ENCODE assay signal across 27 mouse cellular contexts in the genomic region with DNA sequence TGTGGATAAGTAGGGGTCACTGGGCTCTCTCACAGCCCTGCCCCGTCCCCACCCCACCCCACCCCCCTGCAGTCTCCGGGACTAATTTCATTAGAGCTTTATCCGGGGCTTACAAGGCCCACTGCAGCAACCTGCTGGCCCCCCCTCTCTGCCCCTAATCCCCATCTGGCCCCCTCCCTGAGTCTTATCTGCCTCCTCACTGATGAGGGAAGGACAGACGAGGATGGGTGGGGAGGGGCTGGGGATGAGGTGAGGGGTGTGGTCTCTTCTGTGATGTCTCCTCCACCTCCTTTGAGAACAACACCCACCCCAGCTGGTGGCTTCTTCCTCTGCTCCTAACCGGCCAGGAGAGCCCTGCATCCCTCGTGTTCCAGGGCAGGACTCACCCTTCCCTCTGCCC. TPM values are rescaled to one million over a fixed set of nuclear protein-coding genes. Genes with fewer than 3 reads are reported as not detected.
A peak's percentile ranks its signal among the peaks of the same experiment; 100 is the strongest.
DNase-seq lines count a peak whose midpoint lies in the region; ATAC-seq and TF ChIP-seq lines count a peak whose summit lies in the region.
"Had no signal": no experiment of that assay in that cellular context is flagged by ENCODE, and none has a peak within 500 bp of the region (broad histone marks: within the 10 kb centered on the region; RNA-seq: fewer than 3 reads in every experiment).

No protein-coding gene starts in this region.

- 0 out of 2 replicates have a peak, but pooled peaks have one; percentile 6 for ATAC-seq in kidney, embryonic 16.5 days (ENCODE audit: low FRiP score, low TSS enrichment)
- ATAC-seq: activated CD4-positive, CD25-positive, alpha-beta regulatory T cell, adult 4 months; CD4-positive, CD25-positive, alpha-beta regulatory T cell, adult 4 months; forebrain, embryonic 13.5 days; forebrain, embryonic 16.5 days had no signal

- H3K36me3 ChIP-seq in kidney, embryonic 16.5 days (ENCODE audit: insufficient read depth, low read length), result no peaks in the 10 kb centered on the region
- H3K36me3 ChIP-seq in E14TG2a.4 (ENCODE audit: insufficient read depth, low read length), result no peaks in the 10 kb centered on the region
- H3K36me3 ChIP-seq: embryonic facial prominence, embryonic 12.5 days; embryonic facial prominence, embryonic 15.5 days; heart, embryonic 10.5 days; heart, embryonic 13.5 days; hindbrain, embryonic 12.5 days; hindbrain, embryonic 15.5 days had no signal

- 10% methylated on average over 6 of the region's 6 CpGs for WGBS in kidney, embryonic 16.5 days

- H3K9me3 ChIP-seq in kidney, embryonic 16.5 days (ENCODE audit: low read length), result no peaks in the 10 kb centered on the region
- no peaks in the 10 kb centered on the region for H3K9me3 ChIP-seq in E14TG2a.4 (ENCODE audit: low read length)
- H3K9me3 ChIP-seq: embryonic facial prominence, embryonic 12.5 days; embryonic facial prominence, embryonic 15.5 days; forebrain, embryonic 13.5 days; heart, embryonic 10.5 days; hindbrain, embryonic 12.5 days; hindbrain, embryonic 15.5 days had no signal

- H3K4me2 ChIP-seq in kidney, embryonic 16.5 days (replicated peaks; ENCODE audit: low read depth, low read length), result no peak overlapping the region
- H3K4me2 ChIP-seq: embryonic facial prominence, embryonic 12.5 days; embryonic facial prominence, embryonic 15.5 days; forebrain, embryonic 13.5 days; heart, embryonic 13.5 days; hindbrain, embryonic 12.5 days; hindbrain, embryonic 15.5 days had no signal

- no peak for TF ChIP-seq CTCF in E14TG2a.4 (conservative IDR thresholded peaks at IDR 0.05; ENCODE audit: low read length)

- H3K4me1 ChIP-seq in kidney, embryonic 16.5 days (ENCODE audit: insufficient read depth, low read length), result peaks cover 5% of the 10 kb centered on the region; the same call in 1 of the 2 replicates
- peaks cover 41% of the 10 kb centered on the region for H3K4me1 ChIP-seq in E14TG2a.4 (replicated peaks; ENCODE audit: low read depth, low read length)
- H3K4me1 ChIP-seq: forebrain, embryonic 13.5 days; hindbrain, embryonic 15.5 days had no signal

- no peak for DNase-seq in kidney, adult 8-10 months
- DNase-seq in retina, adult 2 months (ENCODE audit: low read depth, low spot score), result peak; percentile 90
- peak; percentile 88 for DNase-seq in retina, postnatal 7 days (ENCODE audit: low read depth, low spot score)
- DNase-seq in embryo, embryonic 10.5 days (ENCODE audit: low spot score), result no peak
- DNase-seq in thymus, postnatal 10 days (ENCODE audit: low spot score in 2 of 2), result no peak
- DNase-seq: adrenal gland, adult 8-10 months; adrenal gland, postnatal 25 days; cerebellum, adult 11-12 months; cerebellum, adult 8-10 months; cerebellum, postnatal 14 days; gastrocnemius, postnatal 10 days; gastrocnemius, postnatal 36 days; heart, adult 2 months; heart, postnatal 14 days; heart, postnatal 4 days had no signal

- H3K4me3 ChIP-seq in kidney, embryonic 16.5 days (ENCODE audit: low read length), result no peak overlapping the region
- H3K4me3 ChIP-seq in E14TG2a.4 (replicated peaks; ENCODE audit: low read length), result peak overlapping the region; percentile 53
- H3K4me3 ChIP-seq: embryonic facial prominence, embryonic 12.5 days; embryonic facial prominence, embryonic 15.5 days; forebrain, embryonic 13.5 days; heart, adult 2 months; heart, embryonic 10.5 days; heart, embryonic 13.5 days; hindbrain, embryonic 12.5 days; hindbrain, embryonic 15.5 days had no signal

- peaks cover 7% of the 10 kb centered on the region; the same call in 1 of the 2 replicates for H3K27me3 ChIP-seq in kidney, embryonic 16.5 days (ENCODE audit: insufficient read depth, low read length)
- peaks cover 9% of the 10 kb centered on the region; the same call in 1 of the 2 replicates for H3K27me3 ChIP-seq in E14TG2a.4 (ENCODE audit: insufficient read depth, low read length)

- no peak overlapping the region for H3K9ac ChIP-seq in kidney, embryonic 16.5 days (replicated peaks; ENCODE audit: low read length)
- H3K9ac ChIP-seq: embryonic facial prominence, embryonic 12.5 days; embryonic facial prominence, embryonic 15.5 days; forebrain, embryonic 13.5 days; heart, embryonic 13.5 days; hindbrain, embryonic 12.5 days; hindbrain, embryonic 15.5 days had no signal

- no peak overlapping the region for H3K27ac ChIP-seq in kidney, embryonic 16.5 days (ENCODE audit: low read length)
- H3K27ac ChIP-seq: embryonic facial prominence, embryonic 12.5 days; embryonic facial prominence, embryonic 15.5 days; forebrain, embryonic 13.5 days; heart, adult 2 months; heart, embryonic 10.5 days; heart, embryonic 13.5 days; hindbrain, embryonic 12.5 days; hindbrain, embryonic 15.5 days had no signal

RNA-seq across cellular contexts. Expression of gene Tulp1, which starts 15.2 kb away (rescaled TPM):
- polyA plus RNA-seq in kidney, embryonic 16.5 days (2015; fragmentation: Nextera tagmentation; extraction: Ambion mirVana), result 6.4 and 8.7 TPM in 2 replicates
- polyA plus RNA-seq: activated CD4-positive, CD25-positive, alpha-beta regulatory T cell, adult 4 months; heart, adult 2 months had no signal

RNA-seq across cellular contexts. Expression of gene Tead3, which starts 29.6 kb away (rescaled TPM):
- 10.7 and 11.5 TPM in 2 replicates for polyA plus RNA-seq in kidney, embryonic 16.5 days (2015; fragmentation: Nextera tagmentation; extraction: Ambion mirVana)
- polyA plus RNA-seq: activated CD4-positive, CD25-positive, alpha-beta regulatory T cell, adult 4 months; CD4-positive, CD25-positive, alpha-beta regulatory T cell, adult 4 months had no signal

RNA-seq across cellular contexts. Expression of gene Rpl10a, which starts 52.0 kb away (rescaled TPM):
- 543 and 653 TPM in 2 replicates for polyA plus RNA-seq in kidney, embryonic 16.5 days (2015; fragmentation: Nextera tagmentation; extraction: Ambion mirVana)

Comparison
In these comparisons a context has a peak if more than half of its experiments do, and no peak if none do; other contexts are left out.
1. DNase-seq: peak in retina, adult 2 months (single experiment) and retina, postnatal 7 days (single experiment); none in kidney, adult 8-10 months (0 of 2), embryo, embryonic 10.5 days (single experiment) and thymus, postnatal 10 days (0 of 2).